Mouse (Mus musculus) kidney, postnatal 0 days (tissue): ENCODE data around the gene Gm37240. TPM values are rescaled to one million over a fixed set of nuclear protein-coding genes. Genes with fewer than 3 reads are reported as not detected.

Experiments used
- ATAC-seq: fragments of 200-750 bp; cut with Nextera tagmentation; replicated peaks from 2 replicates; pipeline ENCODE4 v1.8.0; 2017; ENCODE audit warnings: low read depth, moderate number of reproducible peaks, moderate TSS enrichment, moderate library complexity; ENCODE audit not compliant: low FRiP score
- DNase-seq: peaks from one replicate; pipeline ENCODE4 v3.0.0-alpha.2; 2016; ENCODE audit warnings: low spot score
- H3K27ac ChIP-seq: fragments of 300-500 bp; sonication (generic); 2 replicates; pipeline ENCODE4 v1.5.1; 2014; ENCODE audit warnings: mild to moderate bottlenecking
- H3K27me3 ChIP-seq: fragments of 300-500 bp; sonication (generic); 2 replicates; pipeline ENCODE4 v1.6.1; 2014; ENCODE audit warnings: low read length, mixed read lengths; ENCODE audit not compliant: insufficient read depth
- H3K36me3 ChIP-seq: fragments of 300-500 bp; sonication (generic); 2 replicates; pipeline ENCODE4 v1.6.1; 2014; ENCODE audit warnings: low read length, mixed read lengths; ENCODE audit not compliant: insufficient read depth
- H3K4me1 ChIP-seq: fragments of 300-500 bp; sonication (generic); replicated peaks from 2 replicates; pipeline ENCODE4 v1.6.1; 2014; ENCODE audit warnings: antibody characterized with exemption, low read length, mixed read lengths; ENCODE audit not compliant: insufficient read depth
- H3K4me2 ChIP-seq: fragments of 300-500 bp; sonication (generic); 2 replicates; pipeline ENCODE4 v1.6.1; 2014; ENCODE audit warnings: mild to moderate bottlenecking, low read length, moderate library complexity, mixed read lengths
- H3K4me3 ChIP-seq: fragments of 300-500 bp; sonication (generic); replicated peaks from 2 replicates; pipeline ENCODE4 v1.5.1; 2014; ENCODE audit warnings: low read depth, low read length
- H3K9ac ChIP-seq: fragments of 300-500 bp; sonication (generic); 2 replicates; pipeline ENCODE4 v1.6.1; 2014; ENCODE audit warnings: low read depth, low read length
- H3K9me3 ChIP-seq: fragments of 300-500 bp; sonication (generic); replicated peaks from 2 replicates; pipeline ENCODE4 v1.6.1; 2016; ENCODE audit warnings: low read length, inconsistent platforms, mixed read lengths
- CTCF ChIP-seq: IDR thresholded peaks from 2 replicates; pipeline ENCODE4 v1.5.1; 2016; ENCODE audit warnings: antibody characterized with exemption, low read depth, mild to moderate bottlenecking, moderate library complexity
- WGBS: fragments of 180-500 bp; shearing (Covaris S2); extraction: QIAGEN DNeasy Blood & Tissue Kit; methylation state at CpG from one replicate; pipeline ENCODE4 v1.1.7; 2014; 5-methylcytosine and 5-hydroxymethylcytosine counted together
- polyA plus RNA-seq: library from polyadenylated mRNA; unstranded; fragments of >200 nt; fragmentation: Nextera tagmentation; extraction: Ambion mirVana; gene quantifications from 2 replicates; pipeline ENCODE4 v1.2.1, GENCODE M21; 2015

Gm37240 gene
- polyA plus RNA-seq, 1 experiment from 2014 or later = 10.8 TPM

GRCm38 (mm10) chr3:84541881-84542280 is 1345.4 kb downstream of the Gm37240 start:
- ATAC-seq (no peak), DNase-seq (no peak)
- no peak for TF ChIP-seq CTCF
- 67% methylated on average over 1 of the region's 1 CpGs for WGBS
- Histone ChIP-seq H3K27ac (no peak overlapping the region), H3K36me3 (0 out of 2 replicates have a peak, but pooled peaks cover 2% of the 10 kb centered on the region), H3K9me3 (no peaks in the 10 kb centered on the region), H3K27me3 (no peaks in the 10 kb centered on the region), H3K4me2 (no peak overlapping the region), H3K4me3 (no peak overlapping the region), H3K4me1 (no peaks in the 10 kb centered on the region; the same call in 1 of the 2 replicates), H3K9ac (no peak overlapping the region)

DNA sequence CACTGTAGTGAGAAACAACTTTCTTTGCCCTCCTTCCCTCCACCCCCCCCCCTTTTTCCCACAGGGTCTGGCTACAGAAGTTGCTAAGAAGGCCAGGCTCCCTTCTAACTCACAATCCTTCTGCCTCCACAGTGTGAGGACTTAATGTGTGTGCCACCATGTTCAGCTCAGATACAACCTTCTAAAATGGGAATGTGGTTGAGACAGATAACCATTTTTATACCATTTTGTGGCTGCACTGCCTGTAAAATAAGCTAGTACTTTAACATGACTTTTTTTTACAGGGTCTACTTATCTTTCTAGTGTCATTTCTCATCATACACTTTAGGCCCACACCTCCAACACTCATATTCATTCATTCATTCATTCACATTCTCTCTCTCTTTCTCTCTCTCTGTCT is 1346.7 kb downstream of the Gm37240 start:
- no peaks in the 10 kb centered on the region for H3K9me3 ChIP-seq
- H3K27ac ChIP-seq = no peak overlapping the region
- H3K4me2 ChIP-seq = no peak overlapping the region
- H3K4me1 ChIP-seq = no peaks in the 10 kb centered on the region; the same call in 1 of the 2 replicates
- no peak for TF ChIP-seq CTCF
- ATAC-seq (no peak), DNase-seq (no peak)
- no peak overlapping the region for H3K9ac ChIP-seq
- no peak overlapping the region for H3K4me3 ChIP-seq
- 0 out of 2 replicates have a peak, but pooled peaks cover 2% of the 10 kb centered on the region for H3K36me3 ChIP-seq
- no peaks in the 10 kb centered on the region for H3K27me3 ChIP-seq

- Histone ChIP-seq H3K4me1 (no peaks in the 10 kb centered on the region; the same call in 1 of the 2 replicates), H3K27ac (no peak overlapping the region), H3K27me3 (no peaks in the 10 kb centered on the region), H3K9me3 (no peaks in the 10 kb centered on the region), H3K9ac (no peak overlapping the region), H3K4me2 (no peak overlapping the region), H3K4me3 (no peak overlapping the region), H3K36me3 (no peaks in the 10 kb centered on the region; the same call in 1 of the 2 replicates)
- DNase-seq = no peak
- WGBS = 60% methylated on average over 6 of the region's 6 CpGs
- ATAC-seq = no peak
- TF ChIP-seq CTCF = no peak
Observed at GRCm38 (mm10) chr3:84536987-84537386, 1350.3 kb downstream of the Gm37240 start.

GRCm38 (mm10) chr3:84533227-84533626 is 1354.1 kb downstream of the Gm37240 start:
- Histone ChIP-seq H3K9ac (no peak overlapping the region), H3K4me3 (no peak overlapping the region), H3K4me2 (no peak overlapping the region), H3K27ac (no peak overlapping the region), H3K4me1 (no peaks in the 10 kb centered on the region; the same call in 1 of the 2 replicates), H3K9me3 (no peaks in the 10 kb centered on the region), H3K27me3 (no peaks in the 10 kb centered on the region), H3K36me3 (no peaks in the 10 kb centered on the region; the same call in 1 of the 2 replicates)
- DNase-seq (no peak), ATAC-seq (no peak)
- TF ChIP-seq CTCF = no peak
- WGBS = 69% methylated on average over 5 of the region's 5 CpGs

- ATAC-seq (no peak), DNase-seq (no peak)
- TF ChIP-seq CTCF = no peak
- Histone ChIP-seq H3K9me3 (no peaks in the 10 kb centered on the region), H3K36me3 (peaks cover 7% of the 10 kb centered on the region), H3K4me3 (no peak overlapping the region), H3K4me1 (no peaks in the 10 kb centered on the region), H3K27me3 (no peaks in the 10 kb centered on the region), H3K27ac (no peak overlapping the region), H3K4me2 (no peak overlapping the region), H3K9ac (no peak overlapping the region)
- 85% methylated on average over 2 of the region's 2 CpGs for WGBS
Observed at GRCm38 (mm10) chr3:84529021-84529420, 1358.3 kb downstream of the Gm37240 start.

- H3K4me3 ChIP-seq = no peak overlapping the region
- ATAC-seq (no peak), DNase-seq (no peak)
- H3K36me3 ChIP-seq = peaks cover 7% of the 10 kb centered on the region; the same call in 1 of the 2 replicates
- H3K27ac ChIP-seq = no peak overlapping the region
- H3K9me3 ChIP-seq = no peaks in the 10 kb centered on the region
- H3K27me3 ChIP-seq = no peaks in the 10 kb centered on the region
- H3K9ac ChIP-seq = no peak overlapping the region
- H3K4me2 ChIP-seq = no peak overlapping the region
- WGBS = 82% methylated on average over 1 of the region's 1 CpGs
- no peak for TF ChIP-seq CTCF
- H3K4me1 ChIP-seq = no peaks in the 10 kb centered on the region
Observed at GRCm38 (mm10) chr3:84524952-84525351, 1362.4 kb downstream of the Gm37240 start.

GRCm38 (mm10) chr3:84516163-84516562 is 1371.2 kb downstream of the Gm37240 start:
- Histone ChIP-seq H3K27ac (no peak overlapping the region), H3K9ac (no peak overlapping the region), H3K9me3 (no peaks in the 10 kb centered on the region), H3K4me1 (no peaks in the 10 kb centered on the region), H3K4me2 (no peak overlapping the region), H3K27me3 (no peaks in the 10 kb centered on the region), H3K4me3 (no peak overlapping the region), H3K36me3 (peaks cover 11% of the 10 kb centered on the region; the same call in 1 of the 2 replicates)
- no peak for TF ChIP-seq CTCF
- DNase-seq (no peak), ATAC-seq (no peak)
- 95% methylated on average over 3 of the region's 3 CpGs for WGBS
